12 mouse cellular contexts compared by ENCODE assay signal in genomic region chr9:123538189-123538588, GRCm38 (mm10).
"Had no signal": no experiment of that assay in that cellular context is flagged by ENCODE, and none has a peak within 500 bp of the region (broad histone marks: within the 10 kb centered on the region; RNA-seq: fewer than 3 reads in every experiment).

No protein-coding gene starts in this region.

- H3K27me3 ChIP-seq: intestine, embryonic 15.5 days; limb, embryonic 13.5 days; liver, embryonic 15.5 days; midbrain, embryonic 12.5 days had no signal

- H3K9ac ChIP-seq: intestine, embryonic 15.5 days; limb, embryonic 13.5 days; liver, embryonic 15.5 days; lung, embryonic 14.5 days; midbrain, embryonic 12.5 days had no signal

- ATAC-seq: intestine, embryonic 15.5 days; midbrain, embryonic 16.5 days had no signal

- H3K9me3 ChIP-seq: intestine, embryonic 15.5 days; limb, embryonic 13.5 days; liver, embryonic 15.5 days; midbrain, embryonic 12.5 days had no signal

- DNase-seq: kidney, postnatal 4 days; left cerebral cortex, postnatal 4 days; lung, embryonic 14.5 days; lung, postnatal 10 days; lung, postnatal 4 days; right cerebral cortex, postnatal 14 days; thymus, postnatal 36 days had no signal

- H3K4me3 ChIP-seq: intestine, embryonic 15.5 days; limb, embryonic 13.5 days; liver, embryonic 15.5 days; midbrain, embryonic 12.5 days had no signal

- H3K4me2 ChIP-seq: intestine, embryonic 15.5 days; limb, embryonic 13.5 days; liver, embryonic 15.5 days; lung, embryonic 14.5 days; midbrain, embryonic 12.5 days had no signal

- H3K36me3 ChIP-seq: intestine, embryonic 15.5 days; midbrain, embryonic 12.5 days had no signal

- H3K4me1 ChIP-seq: limb, embryonic 13.5 days; midbrain, embryonic 12.5 days had no signal

- H3K27ac ChIP-seq: intestine, embryonic 15.5 days; limb, embryonic 13.5 days; liver, embryonic 15.5 days; midbrain, embryonic 12.5 days had no signal
